Mouse (Mus musculus): ENCODE measurements around the gene Ltc4s.

- TF ChIP-seq POLR2A (IDR thresholded peaks at IDR 0.05; ENCODE audit: borderline replicate concordance, insufficient read depth, low read length): no peak
- TF ChIP-seq CTCF (IDR thresholded peaks at IDR 0.05; ENCODE audit: borderline replicate concordance, insufficient read depth, low read depth, low read length): no peak
These were observed 32.4 kb downstream of the Ltc4s start for GRCm38 (mm10) chr11:50206037-50206436.

Data from cerebellum, adult 2 months (tissue).